Mouse (Mus musculus) heart, embryonic 13.5 days (tissue): Measurements from ENCODE around the gene Suv39h2. TPM values are rescaled to one million over a fixed set of nuclear protein-coding genes. Genes with fewer than 3 reads are reported as not detected.
A peak's percentile ranks its signal among the peaks of the same experiment; 100 is the strongest.

Experiments used
- ATAC-seq: fragments of 200-750 bp; cut with Nextera tagmentation; 2 replicates; pipeline ENCODE4 v1.8.0; 2017; ENCODE audit warnings: moderate TSS enrichment; ENCODE audit not compliant: insufficient number of reproducible peaks, low FRiP score, low TSS enrichment; ENCODE audit errors: extremely low read depth
- H3K27ac ChIP-seq: fragments of 300-500 bp; sonication (generic); replicated peaks from 2 replicates; pipeline ENCODE4 v1.5.1; 2015; ENCODE audit warnings: moderate library complexity, mild to moderate bottlenecking, inconsistent platforms
- H3K27me3 ChIP-seq: fragments of 300-500 bp; sonication (generic); replicated peaks from 2 replicates; pipeline ENCODE4 v1.6.1; 2015; ENCODE audit warnings: mild to moderate bottlenecking, inconsistent platforms
- H3K36me3 ChIP-seq: fragments of 300-500 bp; sonication (generic); 2 replicates; pipeline ENCODE4 v1.6.1; 2015; ENCODE audit warnings: mild to moderate bottlenecking, inconsistent platforms
- H3K4me1 ChIP-seq: fragments of 300-500 bp; sonication (generic); 2 replicates; pipeline ENCODE4 v1.6.1; 2015; ENCODE audit warnings: inconsistent platforms
- H3K4me2 ChIP-seq: fragments of 300-500 bp; sonication (generic); 2 replicates; pipeline ENCODE4 v1.6.1; 2015; ENCODE audit warnings: inconsistent platforms, mild to moderate bottlenecking, moderate library complexity
- H3K4me3 ChIP-seq: fragments of 300-500 bp; sonication (generic); 2 replicates; pipeline ENCODE4 v1.5.1; 2015; ENCODE audit warnings: moderate library complexity, mild to moderate bottlenecking, inconsistent platforms
- H3K9ac ChIP-seq: fragments of 300-500 bp; sonication (generic); 2 replicates; pipeline ENCODE4 v1.6.1; 2015; ENCODE audit warnings: inconsistent platforms, mild to moderate bottlenecking, moderate library complexity
- H3K9me3 ChIP-seq: fragments of 300-500 bp; sonication (generic); 2 replicates; pipeline ENCODE4 v1.6.1; 2016; ENCODE audit warnings: inconsistent platforms
- WGBS: fragments of 180-500 bp; shearing (Covaris S2); methylation state at CpG from one replicate; pipeline ENCODE4 v1.1.7; 2015; ENCODE audit warnings: mixed read lengths; 5-methylcytosine and 5-hydroxymethylcytosine counted together
- polyA plus RNA-seq: library from polyadenylated mRNA; unstranded; fragments of >200 nt; fragmentation: Nextera tagmentation; extraction: Ambion mirVana; gene quantifications from 2 replicates; pipeline ENCODE4 v1.2.1, GENCODE M21; 2015

Gene Suv39h2
- polyA plus RNA-seq, 1 experiment from 2014 or later: 9.6 TPM

- ATAC-seq: no peak
Measured at GRCm38 (mm10) chr2:3473891-3474290, 940 bp downstream of the Suv39h2 start.

GRCm38 (mm10) chr2:3456590-3456989, 18.2 kb downstream of the Suv39h2 start:
- no peaks in the 10 kb centered on the region for H3K4me1 ChIP-seq
- no peak overlapping the region for H3K4me3 ChIP-seq
- no peak overlapping the region for H3K4me2 ChIP-seq
- H3K9ac ChIP-seq: no peak overlapping the region
- peaks cover 77% of the 10 kb centered on the region for H3K36me3 ChIP-seq
- ATAC-seq: no peak
- H3K9me3 ChIP-seq: no peaks in the 10 kb centered on the region
- WGBS: 79% methylated on average over 4 of the region's 4 CpGs
- H3K27ac ChIP-seq: no peak overlapping the region
- H3K27me3 ChIP-seq: no peaks in the 10 kb centered on the region

More at GRCm38 (mm10) chr2:3473891-3474290, 940 bp downstream of the Suv39h2 start:
- Histone ChIP-seq H3K27ac (peak overlapping the region; percentile 94), H3K4me1 (peaks cover 19% of the 10 kb centered on the region), H3K36me3 (0 out of 2 replicates have a peak, but pooled peaks cover 12% of the 10 kb centered on the region), H3K9me3 (no peaks in the 10 kb centered on the region), H3K4me3 (peak overlapping the region; percentile 98), H3K27me3 (no peaks in the 10 kb centered on the region), H3K4me2 (peak overlapping the region; percentile 85), H3K9ac (peak overlapping the region; percentile 93)
- 2% methylated on average over 12 of the region's 12 CpGs for WGBS

GRCm38 (mm10) chr2:3453096-3453495, 21.7 kb downstream of the Suv39h2 start:
- Histone ChIP-seq H3K36me3 (peaks cover 64% of the 10 kb centered on the region), H3K9ac (no peak overlapping the region), H3K9me3 (no peaks in the 10 kb centered on the region), H3K4me2 (no peak overlapping the region), H3K4me3 (no peak overlapping the region), H3K4me1 (no peaks in the 10 kb centered on the region), H3K27ac (no peak overlapping the region), H3K27me3 (no peaks in the 10 kb centered on the region)
- 90% methylated on average over 3 of the region's 3 CpGs for WGBS
- no peak for ATAC-seq

- H3K27me3 ChIP-seq: no peaks in the 10 kb centered on the region
- no peak overlapping the region for H3K4me2 ChIP-seq
- ATAC-seq: no peak
- H3K9ac ChIP-seq: no peak overlapping the region
- H3K9me3 ChIP-seq: no peaks in the 10 kb centered on the region
- H3K36me3 ChIP-seq: peaks cover 48% of the 10 kb centered on the region
- H3K27ac ChIP-seq: no peak overlapping the region
- no peaks in the 10 kb centered on the region for H3K4me1 ChIP-seq
- 54% methylated on average over 2 of the region's 2 CpGs for whole genome bisulfite sequencing
- no peak overlapping the region for H3K4me3 ChIP-seq
Measured at GRCm38 (mm10) chr2:3449431-3449830, 25.4 kb downstream of the Suv39h2 start.

GRCm38 (mm10) chr2:3445984-3446383, 28.8 kb downstream of the Suv39h2 start:
- Histone ChIP-seq H3K36me3 (peaks cover 35% of the 10 kb centered on the region), H3K4me3 (no peak overlapping the region), H3K27ac (no peak overlapping the region), H3K9ac (no peak overlapping the region), H3K4me1 (no peaks in the 10 kb centered on the region), H3K4me2 (no peak overlapping the region), H3K9me3 (no peaks in the 10 kb centered on the region), H3K27me3 (no peaks in the 10 kb centered on the region)
- WGBS: 85% methylated on average over 4 of the region's 4 CpGs
- no peak for ATAC-seq

GRCm38 (mm10) chr2:3444206-3444605, 30.6 kb downstream of the Suv39h2 start:
- Histone ChIP-seq H3K9ac (no peak overlapping the region), H3K4me2 (no peak overlapping the region), H3K27me3 (no peaks in the 10 kb centered on the region), H3K27ac (no peak overlapping the region), H3K4me1 (no peaks in the 10 kb centered on the region), H3K4me3 (no peak overlapping the region), H3K36me3 (peaks cover 34% of the 10 kb centered on the region), H3K9me3 (no peaks in the 10 kb centered on the region)
- no peak for ATAC-seq
- WGBS: 75% methylated on average over 7 of the region's 7 CpGs

GRCm38 (mm10) chr2:3437956-3438355, 36.9 kb downstream of the Suv39h2 start:
- 68% methylated on average over 7 of the region's 7 CpGs for WGBS
- Histone ChIP-seq H3K36me3 (peaks cover 22% of the 10 kb centered on the region), H3K9me3 (no peaks in the 10 kb centered on the region), H3K4me2 (no peak overlapping the region), H3K4me3 (no peak overlapping the region), H3K27me3 (no peaks in the 10 kb centered on the region), H3K4me1 (no peaks in the 10 kb centered on the region), H3K9ac (no peak overlapping the region), H3K27ac (no peak overlapping the region)
- no peak for ATAC-seq

GRCm38 (mm10) chr2:3435369-3436061, 39.3 kb downstream of the Suv39h2 start:
- H3K4me1 ChIP-seq: no peaks in the 10 kb centered on the region

GRCm38 (mm10) chr2:3430956-3431355, 43.9 kb downstream of the Suv39h2 start:
- Histone ChIP-seq H3K27me3 (no peaks in the 10 kb centered on the region), H3K9me3 (no peaks in the 10 kb centered on the region), H3K4me3 (no peak overlapping the region), H3K4me2 (no peak overlapping the region), H3K27ac (no peak overlapping the region), H3K36me3 (0 out of 2 replicates have a peak, but pooled peaks cover 6% of the 10 kb centered on the region), H3K4me1 (no peaks in the 10 kb centered on the region), H3K9ac (no peak overlapping the region)
- no peak for ATAC-seq
- 85% methylated on average over 9 of the region's 9 CpGs for WGBS

More at GRCm38 (mm10) chr2:3435369-3436061, 39.3 kb downstream of the Suv39h2 start:
- Histone ChIP-seq H3K4me2 (no peak overlapping the region), H3K9ac (no peak overlapping the region), H3K27ac (no peak overlapping the region), H3K27me3 (no peaks in the 10 kb centered on the region), H3K9me3 (no peaks in the 10 kb centered on the region), H3K4me3 (no peak overlapping the region), H3K36me3 (peaks cover 14% of the 10 kb centered on the region)
- no peak for ATAC-seq
- WGBS: 75% methylated on average over 6 of the region's 6 CpGs

GRCm38 (mm10) chr2:3424579-3424910, 50.3 kb downstream of the Suv39h2 start:
- Histone ChIP-seq H3K4me3 (peak overlapping the region; percentile 88), H3K4me1 (peaks cover 14% of the 10 kb centered on the region), H3K36me3 (0 out of 2 replicates have a peak, but pooled peaks cover 3% of the 10 kb centered on the region), H3K9ac (peak overlapping the region; percentile 83), H3K9me3 (no peaks in the 10 kb centered on the region), H3K27me3 (no peaks in the 10 kb centered on the region; the same call in 1 of the 2 replicates), H3K27ac (no peak overlapping the region), H3K4me2 (peak overlapping the region; percentile 99)
- ATAC-seq: no peak
- 7% methylated on average over 10 of the region's 10 CpGs for WGBS

GRCm38 (mm10) chr2:3423841-3424578, 50.8 kb downstream of the Suv39h2 start, which contains the start of gene Dclre1c:
TSS of gene Dclre1c (plus strand) at chr2:3424131.
- Histone ChIP-seq H3K4me1 (peaks cover 16% of the 10 kb centered on the region), H3K27ac (no peak within 1 kb of the TSS), H3K4me2 (peak within 1 kb of the TSS; percentile 99), H3K36me3 (no peaks in the 10 kb centered on the region), H3K9me3 (no peaks in the 10 kb centered on the region), H3K27me3 (no peaks in the 10 kb centered on the region; the same call in 1 of the 2 replicates), H3K9ac (peak within 1 kb of the TSS; percentile 83), H3K4me3 (peak within 1 kb of the TSS; percentile 88)
- WGBS: 2% methylated on average over 29 of the region's 29 CpGs
- peak; percentile 91 for ATAC-seq
